Mouse (Mus musculus) megakaryocyte, embryonic 14.5 days (primary cell): ENCODE data around the gene Slco1c1. TPM values are rescaled to one million over a fixed set of nuclear protein-coding genes. Genes with fewer than 3 reads are reported as not detected.

Experiments used
- H3K27me3 ChIP-seq: replicated peaks from 2 replicates; pipeline ENCODE3; 2012; ENCODE audit warnings: inconsistent platforms
- H3K36me3 ChIP-seq: replicated peaks from 2 replicates; pipeline ENCODE3; 2012; ENCODE audit warnings: low read length, inconsistent platforms, mixed read lengths
- H3K4me1 ChIP-seq: 2 replicates; pipeline ENCODE4 v1.6.1; 2012; ENCODE audit warnings: inconsistent platforms
- H3K4me3 ChIP-seq: replicated peaks from 2 replicates; pipeline ENCODE3; 2012; ENCODE audit warnings: moderate library complexity, mild to moderate bottlenecking, inconsistent platforms
- H3K9me3 ChIP-seq: 2 replicates; pipeline ENCODE4 v1.6.1; 2012; ENCODE audit warnings: inconsistent platforms
- FLI1 ChIP-seq: IDR thresholded peaks from 2 replicates; pipeline ENCODE4 v1.6.1; 2012; ENCODE audit warnings: low read length, inconsistent platforms, mixed read lengths
- GATA1 ChIP-seq: IDR thresholded peaks from 3 replicates; pipeline ENCODE4 v1.6.1; 2012; ENCODE audit warnings: mixed read lengths, low read length, inconsistent platforms, borderline replicate concordance
- polyA plus RNA-seq: library from polyadenylated mRNA; stranded (reverse); fragments of >175 nt; gene quantifications from 2 replicates; pipeline ENCODE4 v1.2.3, GENCODE M21; 2012; ENCODE audit warnings: low replicate concordance; ENCODE audit not compliant: insufficient read depth

The Slco1c1 gene
- polyA plus RNA-seq, 1 experiment: not detected

DNA sequence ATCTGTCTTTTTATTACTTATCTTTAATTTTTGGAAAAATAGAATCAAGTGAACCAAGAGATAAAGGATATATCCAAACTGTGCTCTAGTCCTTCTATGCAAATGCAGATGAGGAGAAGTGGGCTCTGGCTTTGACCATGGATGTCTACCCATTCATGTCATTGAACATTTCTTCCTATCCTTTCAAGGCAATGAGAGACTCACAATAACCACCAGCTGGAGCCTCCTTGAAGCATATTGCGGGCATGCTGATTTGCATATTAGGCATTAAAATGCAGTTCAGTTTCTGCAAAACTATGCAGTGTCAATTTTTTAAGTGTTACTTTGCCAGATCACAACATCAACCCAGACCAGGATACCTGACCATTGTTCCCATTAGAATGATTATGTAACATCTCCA lies 1.6 kb downstream of the Slco1c1 start:
- no peak overlapping the region for H3K4me3 ChIP-seq
- H3K9me3 ChIP-seq: peaks cover 4% of the 10 kb centered on the region
- H3K4me1 ChIP-seq: no peaks in the 10 kb centered on the region
- H3K36me3 ChIP-seq: no peaks in the 10 kb centered on the region
- TF ChIP-seq FLI1 (no peak), GATA1 (no peak)
- H3K27me3 ChIP-seq: no peaks in the 10 kb centered on the region

DNA sequence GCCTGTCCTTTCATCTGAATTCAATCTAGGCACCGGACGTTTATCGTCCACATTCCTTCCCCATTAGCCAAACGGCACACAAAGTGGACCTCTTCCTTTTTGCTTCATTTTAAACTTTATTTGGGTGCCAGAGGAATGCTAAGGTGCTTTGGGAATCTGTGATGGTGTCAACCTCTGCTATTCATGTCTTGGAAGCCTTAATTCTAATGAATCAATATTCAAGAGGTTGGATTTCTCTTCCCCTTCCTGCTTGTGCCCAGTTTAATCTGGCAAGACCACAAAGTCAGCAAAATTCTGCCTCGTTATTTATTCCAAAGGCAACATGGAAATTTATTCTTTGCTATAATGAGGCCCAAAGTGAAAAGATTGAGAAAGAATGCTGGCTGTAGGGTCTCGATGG lies 6.7 kb downstream of the Slco1c1 start:
- TF ChIP-seq GATA1 (no peak), FLI1 (no peak)

DNA sequence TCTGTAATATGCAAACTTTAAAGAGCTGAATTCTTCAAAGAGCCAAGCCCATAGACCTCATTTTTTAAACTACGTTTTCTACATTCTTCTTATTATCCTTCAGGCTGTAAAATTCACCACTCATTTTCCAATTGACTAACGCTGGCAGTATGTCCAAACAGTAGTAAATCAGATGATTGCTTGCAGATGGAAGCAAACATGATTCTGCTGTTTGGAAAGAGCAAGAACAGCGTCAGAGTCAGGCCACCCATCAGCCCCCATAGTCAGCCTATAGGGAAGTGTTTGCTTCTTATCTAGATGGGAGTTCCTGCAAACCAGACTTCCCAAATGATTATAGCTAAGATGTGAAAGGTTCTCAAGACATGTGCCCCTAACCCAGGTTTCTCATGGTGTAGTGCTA lies 13.1 kb downstream of the Slco1c1 start:
- TF ChIP-seq FLI1 (no peak), GATA1 (no peak)

More for the DNA sequence above, 6.7 kb downstream of the Slco1c1 start:
- H3K4me1 ChIP-seq: no peaks in the 10 kb centered on the region
- H3K36me3 ChIP-seq: no peaks in the 10 kb centered on the region
- no peak overlapping the region for H3K4me3 ChIP-seq
- no peaks in the 10 kb centered on the region for H3K27me3 ChIP-seq
- H3K9me3 ChIP-seq: peaks cover 11% of the 10 kb centered on the region; the same call in 1 of the 2 replicates

GRCm38 (mm10) chr6:141541136-141541535 lies 17.0 kb downstream of the Slco1c1 start:
- H3K4me3 ChIP-seq: no peak overlapping the region
- H3K4me1 ChIP-seq: no peaks in the 10 kb centered on the region
- H3K9me3 ChIP-seq: peaks cover 8% of the 10 kb centered on the region
- no peak for TF ChIP-seq GATA1
- TF ChIP-seq FLI1: no peak
- H3K36me3 ChIP-seq: no peaks in the 10 kb centered on the region
- no peaks in the 10 kb centered on the region for H3K27me3 ChIP-seq

More for the DNA sequence above, 13.1 kb downstream of the Slco1c1 start:
- H3K4me1 ChIP-seq: no peaks in the 10 kb centered on the region
- no peak overlapping the region for H3K4me3 ChIP-seq
- no peaks in the 10 kb centered on the region for H3K27me3 ChIP-seq
- peaks cover 14% of the 10 kb centered on the region for H3K9me3 ChIP-seq
- no peaks in the 10 kb centered on the region for H3K36me3 ChIP-seq

GRCm38 (mm10) chr6:141543344-141543743 lies 19.2 kb downstream of the Slco1c1 start:
- no peaks in the 10 kb centered on the region for H3K36me3 ChIP-seq

DNA sequence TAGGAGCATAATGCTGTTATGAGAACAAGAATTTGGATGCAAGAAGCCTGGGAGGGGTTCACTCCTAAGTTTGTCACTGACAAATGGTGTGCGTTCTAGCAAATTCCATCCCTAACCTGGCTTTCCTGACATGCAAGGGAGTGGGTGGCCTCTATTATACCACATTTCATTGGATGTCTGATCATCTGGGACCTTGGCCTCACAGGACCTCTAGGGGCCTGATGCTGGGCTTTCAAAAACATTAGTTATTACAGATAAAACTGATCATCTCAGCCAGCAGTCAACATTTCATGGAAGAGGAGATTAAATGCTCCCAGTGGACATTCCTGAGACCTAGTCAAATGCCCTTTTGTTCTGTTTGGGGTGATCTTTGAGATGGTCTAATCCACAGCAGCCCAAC lies 34.0 kb downstream of the Slco1c1 start:
- no peak overlapping the region for H3K4me3 ChIP-seq
- TF ChIP-seq GATA1: no peak
- TF ChIP-seq FLI1: no peak
- no peaks in the 10 kb centered on the region for H3K36me3 ChIP-seq
- H3K9me3 ChIP-seq: peaks cover 4% of the 10 kb centered on the region; the same call in 1 of the 2 replicates
- no peaks in the 10 kb centered on the region for H3K27me3 ChIP-seq
- H3K4me1 ChIP-seq: no peaks in the 10 kb centered on the region

More at GRCm38 (mm10) chr6:141543344-141543743, 19.2 kb downstream of the Slco1c1 start:
- Histone ChIP-seq H3K9me3 (peaks cover 8% of the 10 kb centered on the region; the same call in 1 of the 2 replicates), H3K4me1 (no peaks in the 10 kb centered on the region), H3K4me3 (no peak overlapping the region), H3K27me3 (no peaks in the 10 kb centered on the region)
- no peak for TF ChIP-seq FLI1
- no peak for TF ChIP-seq GATA1

GRCm38 (mm10) chr6:141567366-141567765 lies 43.2 kb downstream of the Slco1c1 start:
- TF ChIP-seq FLI1 (no peak), GATA1 (no peak)
- Histone ChIP-seq H3K4me1 (no peaks in the 10 kb centered on the region), H3K36me3 (no peaks in the 10 kb centered on the region), H3K27me3 (no peaks in the 10 kb centered on the region), H3K4me3 (no peak overlapping the region), H3K9me3 (no peaks in the 10 kb centered on the region; the same call in 1 of the 2 replicates)

- Histone ChIP-seq H3K27me3 (no peaks in the 10 kb centered on the region), H3K36me3 (no peaks in the 10 kb centered on the region), H3K4me3 (no peak overlapping the region), H3K4me1 (no peaks in the 10 kb centered on the region), H3K9me3 (no peaks in the 10 kb centered on the region; the same call in 1 of the 2 replicates)
- TF ChIP-seq GATA1: no peak
- no peak for TF ChIP-seq FLI1
These were observed 43.8 kb downstream of the Slco1c1 start for GRCm38 (mm10) chr6:141567852-141568558.

DNA sequence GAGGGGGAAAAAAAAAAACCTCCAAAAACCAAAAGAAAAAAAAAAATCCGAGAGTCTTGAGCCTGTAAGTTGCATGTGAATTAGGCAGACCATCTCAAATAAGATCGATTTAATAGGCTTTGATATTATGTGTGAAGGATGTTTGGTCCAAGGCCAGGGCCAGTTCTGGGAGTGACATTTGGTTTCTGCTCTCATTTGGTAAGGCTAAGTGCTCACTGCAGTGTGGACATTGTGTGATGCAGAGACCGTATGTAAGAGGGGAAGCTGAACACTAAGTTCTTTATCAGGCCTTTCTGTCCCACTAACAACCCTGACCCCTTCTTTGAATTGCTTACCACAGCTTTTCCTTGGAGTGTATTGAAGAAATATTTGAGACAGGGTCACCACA lies 44.4 kb downstream of the Slco1c1 start:
- Histone ChIP-seq H3K9me3 (no peaks in the 10 kb centered on the region; the same call in 1 of the 2 replicates), H3K4me3 (no peak overlapping the region), H3K4me1 (no peaks in the 10 kb centered on the region), H3K27me3 (no peaks in the 10 kb centered on the region), H3K36me3 (no peaks in the 10 kb centered on the region)
- TF ChIP-seq FLI1: no peak
- TF ChIP-seq GATA1: no peak

GRCm38 (mm10) chr6:141576646-141577200 lies 52.6 kb downstream of the Slco1c1 start:
- Histone ChIP-seq H3K4me1 (no peaks in the 10 kb centered on the region), H3K27me3 (no peaks in the 10 kb centered on the region), H3K4me3 (no peak overlapping the region), H3K9me3 (no peaks in the 10 kb centered on the region; the same call in 1 of the 2 replicates), H3K36me3 (no peaks in the 10 kb centered on the region)
- no peak for TF ChIP-seq GATA1
- TF ChIP-seq FLI1: no peak
